Mouse (Mus musculus) megakaryocyte progenitor cell, adult 5-6 weeks (primary cell): ENCODE measurements around the gene Dohh. TPM values are rescaled to one million over a fixed set of nuclear protein-coding genes. Genes with fewer than 3 reads are reported as not detected.
A peak's percentile ranks its signal among the peaks of the same experiment; 100 is the strongest.

Experiments used
- ATAC-seq: replicated peaks from 2 replicates; pipeline ENCODE4 v1.8.0; 2016; ENCODE audit warnings: mild to moderate bottlenecking, moderate TSS enrichment, inconsistent platforms; ENCODE audit not compliant: poor library complexity
- total RNA-seq, 2 experiments: library from RNA; stranded (forward) in 1 of 2; stranded (reverse) in 1 of 2; fragments of 157-497, 149-512 nt in 1 of 2; fragments of 200-1000 nt in 1 of 2; gene quantifications; 2 replicates each; pipeline versions ENCODE4 v1.2.3 to v1.2.4; 2015 to 2017

The Dohh gene
- 9.3 and 13.7 TPM in 2 replicates for total RNA-seq (2015)
- total RNA-seq (2017) = 36.5 and 52.5 TPM in 2 replicates

- ATAC-seq = peak; percentile 75
Measured at GRCm38 (mm10) chr10:81383802-81384604, at the start of gene Dohh, which contains the start of gene Gm48551. Gene Dohh (plus strand): TSS chr10:81384428. Gene Gm48551 (plus strand): TSS chr10:81384466.

GRCm38 (mm10) chr10:81335393-81336340 is 48.6 kb upstream of the Dohh start:
- no peak for ATAC-seq

- no peak for ATAC-seq
Measured at GRCm38 (mm10) chr10:81336558-81336957, 47.7 kb upstream of the Dohh start.

GRCm38 (mm10) chr10:81340551-81341332 is 43.5 kb upstream of the Dohh start:
- ATAC-seq = no peak

GRCm38 (mm10) chr10:81341333-81341949 is 42.8 kb upstream of the Dohh start:
- peak; percentile 70 for ATAC-seq

GRCm38 (mm10) chr10:81342686-81343505 is 41.3 kb upstream of the Dohh start, which contains the start of gene Gipc3:
Gene Gipc3 (minus strand): TSS chr10:81343266.
- ATAC-seq = no peak

GRCm38 (mm10) chr10:81344421-81345161 is 39.6 kb upstream of the Dohh start:
- no peak for ATAC-seq

- ATAC-seq = no peak
Measured at GRCm38 (mm10) chr10:81345162-81345534, 39.1 kb upstream of the Dohh start.

- peak; percentile 58 for ATAC-seq
Measured at GRCm38 (mm10) chr10:81346453-81347067, 37.7 kb upstream of the Dohh start.

GRCm38 (mm10) chr10:81349146-81349545 is 35.1 kb upstream of the Dohh start:
- peak; percentile 40 for ATAC-seq

GRCm38 (mm10) chr10:81349961-81350350 is 34.3 kb upstream of the Dohh start:
- no peak for ATAC-seq

GRCm38 (mm10) chr10:81350351-81351063 is 33.7 kb upstream of the Dohh start, which contains the start of gene Hmg20b:
Gene Hmg20b (minus strand): TSS chr10:81350480.
- peak; percentile 80 for ATAC-seq

- ATAC-seq = peak; percentile 32
Measured at GRCm38 (mm10) chr10:81351678-81352291, 32.4 kb upstream of the Dohh start.

- ATAC-seq = no peak
Measured at GRCm38 (mm10) chr10:81354738-81355477, 29.3 kb upstream of the Dohh start.

GRCm38 (mm10) chr10:81355533-81355932 is 28.7 kb upstream of the Dohh start:
- no peak for ATAC-seq

GRCm38 (mm10) chr10:81356352-81356990 is 27.8 kb upstream of the Dohh start:
- peak; percentile 52 for ATAC-seq
